Mouse (Mus musculus) lung, postnatal 10 days (tissue): ENCODE measurements around the gene Olfr303.
"Not testable (repeated sequence)": the region's sequence is repeated elsewhere in the genome, so short reads cannot be mapped to it uniquely, and the experiment has no call there.

Experiments used
- DNase-seq: peaks from one replicate; pipeline ENCODE4 v3.0.0; 2021

Gene Olfr303

DNA sequence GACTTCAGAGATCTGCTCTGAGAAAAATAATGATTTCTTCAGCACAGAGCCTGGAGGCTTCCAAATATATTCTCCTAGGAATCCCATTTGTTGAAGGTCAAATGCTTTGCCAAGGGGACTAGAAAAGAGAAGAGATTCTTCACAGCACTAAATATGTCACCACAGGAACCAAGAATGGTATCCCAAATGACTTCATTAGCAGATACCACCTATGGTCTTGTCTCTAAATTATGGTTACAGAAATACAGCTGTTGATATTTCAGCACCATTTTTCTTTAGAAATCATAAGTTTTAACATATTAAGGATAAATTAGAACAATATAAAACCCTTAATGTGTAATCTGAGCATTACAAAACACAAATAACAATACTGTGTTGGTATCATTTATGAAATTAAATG, at the start of gene Olfr303:
Gene Olfr303, minus strand, starts transcription at position 101 of the 400 bp plus-strand sequence.
- DNase-seq = no peak

DNA sequence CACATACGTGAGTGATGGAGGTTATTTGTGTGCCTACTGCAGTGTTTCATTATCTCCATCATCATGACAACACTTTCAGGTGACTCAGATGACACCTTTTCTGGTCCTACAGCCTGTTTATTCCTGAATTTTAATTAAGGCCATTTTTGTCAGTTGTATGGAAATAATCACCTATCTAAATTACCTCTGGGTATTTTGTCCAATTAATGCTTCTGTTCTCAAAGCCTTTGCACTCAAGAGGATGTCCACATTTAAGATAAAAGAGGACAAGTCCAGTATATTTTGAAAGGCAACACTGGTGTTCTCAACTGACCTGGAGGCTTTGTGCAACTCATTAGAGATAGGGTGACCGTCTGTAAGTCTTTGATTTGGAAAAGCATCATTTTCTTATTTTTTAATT, 6.0 kb upstream of the Olfr303 start, which contains the start of gene Olfr301:
Gene Olfr301, plus strand, starts transcription at position 301 of the 400 bp plus-strand sequence.
- DNase-seq = no peak

- no peak for DNase-seq
Observed at GRCm38 (mm10) chr7:86386558-86386957, 11.0 kb downstream of the Olfr303 start, which contains the start of gene Olfr304. Olfr304 (minus strand) TSS chr7:86386658.

GRCm38 (mm10) chr7:86385769-86386168, 11.8 kb downstream of the Olfr303 start:
- no peak for DNase-seq

- DNase-seq = no peak
Observed at GRCm38 (mm10) chr7:86366828-86367227, 30.8 kb downstream of the Olfr303 start, which contains the start of gene Olfr305. Olfr305 (minus strand) TSS chr7:86366928.

- DNase-seq = not testable (repeated sequence)
Observed at GRCm38 (mm10) chr7:86346296-86346695, 51.3 kb downstream of the Olfr303 start.

- DNase-seq = no peak
Observed at GRCm38 (mm10) chr7:86344253-86344652, 53.3 kb downstream of the Olfr303 start.

DNA sequence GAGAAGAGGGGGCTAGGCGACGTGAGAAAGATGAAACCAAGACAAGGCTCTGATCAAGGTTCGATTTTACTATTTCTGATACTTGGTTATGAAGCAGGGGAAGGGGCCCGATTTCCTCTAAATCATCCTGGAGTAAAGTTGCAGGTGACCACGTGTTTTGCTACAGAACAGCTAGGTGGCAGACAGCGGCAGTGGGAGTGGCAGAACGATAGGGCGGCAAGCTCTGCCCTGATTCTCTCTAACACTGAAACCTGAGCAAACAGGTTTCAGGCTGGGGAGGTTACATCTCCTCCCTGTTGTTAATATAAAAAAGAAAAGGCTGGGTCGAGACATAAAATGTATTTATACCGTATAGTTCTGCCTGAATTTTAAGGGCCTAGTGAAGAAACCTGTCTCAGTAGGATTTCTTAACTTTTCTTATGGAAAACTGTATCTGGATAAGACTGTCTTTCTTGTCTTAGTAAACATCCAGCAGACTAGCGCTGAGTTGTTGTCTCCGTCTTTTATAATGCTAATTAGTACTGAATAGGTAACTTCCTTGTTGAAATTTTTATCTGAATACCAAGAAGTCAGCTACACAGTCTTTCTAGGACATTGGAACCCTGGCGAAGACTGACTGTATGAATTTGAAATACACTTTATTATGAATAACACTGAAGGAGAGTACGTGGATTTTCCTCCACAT, 54.6 kb downstream of the Olfr303 start:
- DNase-seq = no peak
